Mouse (Mus musculus) liver, adult 2 months (tissue): ENCODE results near the gene Uqcrc1.

Source experiments
- CTCF ChIP-seq: fragments of 200-500 bp; IDR thresholded peaks from 2 replicates; pipeline ENCODE4 v1.5.1; 2011; ENCODE audit warnings: low read depth, low read length, control low read depth
- POLR2A ChIP-seq: fragments of 200-500 bp; IDR thresholded peaks from 2 replicates; pipeline ENCODE4 v1.6.1; 2011; ENCODE audit warnings: low read length, control low read depth; ENCODE audit not compliant: insufficient read depth; ENCODE audit errors: extremely low read depth

- TF ChIP-seq POLR2A, result no peak
- no peak for TF ChIP-seq CTCF
These were observed 18.8 kb downstream of the Uqcrc1 start for GRCm38 (mm10) chr9:108955241-108955640.
